Mouse (Mus musculus): ENCODE measurements around the gene Dusp2. TPM values are rescaled to one million over a fixed set of nuclear protein-coding genes. Genes with fewer than 3 reads are reported as not detected.

Dusp2 gene
- polyA plus RNA-seq, 1 experiment from 2014 or later: 14.9 TPM

DNA sequence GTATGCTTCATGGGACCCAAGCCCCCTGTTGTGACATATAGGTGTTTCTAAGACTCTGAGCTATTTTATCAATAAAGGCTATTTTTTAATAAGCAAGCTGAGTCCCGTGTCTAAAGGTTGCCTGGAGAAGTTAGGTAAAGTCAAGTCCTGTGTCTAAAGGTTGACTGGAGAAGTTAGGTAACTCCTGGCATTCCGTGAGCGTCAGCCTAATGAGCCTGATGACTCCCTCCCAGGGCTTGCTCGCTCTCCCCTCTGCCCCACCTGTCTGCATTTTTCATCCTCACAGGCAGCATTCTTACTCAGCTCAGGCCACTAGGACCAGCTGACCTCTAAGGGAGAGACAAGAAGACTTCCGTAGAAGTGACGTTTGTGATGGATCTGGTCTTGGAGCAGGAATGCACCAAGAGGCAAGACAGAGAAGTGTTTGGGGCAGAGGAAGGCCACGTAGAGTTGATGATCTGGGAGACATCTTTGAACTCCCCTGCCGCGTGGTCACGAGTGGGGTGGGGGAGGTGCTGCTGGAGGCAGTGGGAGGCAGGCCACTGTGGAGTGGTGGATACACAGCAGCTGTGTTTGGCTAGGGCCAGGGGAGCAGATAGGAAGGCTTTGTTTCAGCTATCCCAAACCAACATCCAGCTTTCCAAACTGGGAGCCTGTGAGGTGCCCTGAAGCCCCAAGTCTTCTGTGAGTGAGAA is 31.3 kb downstream of the Dusp2 start:
- 75% methylated on average over 10 of the region's 10 CpGs for WGBS
- peaks cover 36% of the 10 kb centered on the region for H3K27me3 ChIP-seq (ENCODE audit: control insufficient read depth, insufficient read depth, low read length)
- no peak overlapping the region for H3K27ac ChIP-seq (ENCODE audit: low read depth, low read length)
- H3K36me3 ChIP-seq (ENCODE audit: control insufficient read depth, insufficient read depth, low read length): no peaks in the 10 kb centered on the region
- no peak overlapping the region for H3K4me2 ChIP-seq (ENCODE audit: low read depth, low read length)
- no peaks in the 10 kb centered on the region for H3K9me3 ChIP-seq (ENCODE audit: control insufficient read depth, low read length)
- no peak overlapping the region for H3K9ac ChIP-seq (replicated peaks; ENCODE audit: low read depth, low read length)
- ATAC-seq (ENCODE audit: low read depth): no peak
- peaks cover 11% of the 10 kb centered on the region; the same call in 1 of the 2 replicates for H3K4me1 ChIP-seq (ENCODE audit: control insufficient read depth, insufficient read depth, low read length)
- no peak overlapping the region for H3K4me3 ChIP-seq (ENCODE audit: low read depth, low read length)

DNA sequence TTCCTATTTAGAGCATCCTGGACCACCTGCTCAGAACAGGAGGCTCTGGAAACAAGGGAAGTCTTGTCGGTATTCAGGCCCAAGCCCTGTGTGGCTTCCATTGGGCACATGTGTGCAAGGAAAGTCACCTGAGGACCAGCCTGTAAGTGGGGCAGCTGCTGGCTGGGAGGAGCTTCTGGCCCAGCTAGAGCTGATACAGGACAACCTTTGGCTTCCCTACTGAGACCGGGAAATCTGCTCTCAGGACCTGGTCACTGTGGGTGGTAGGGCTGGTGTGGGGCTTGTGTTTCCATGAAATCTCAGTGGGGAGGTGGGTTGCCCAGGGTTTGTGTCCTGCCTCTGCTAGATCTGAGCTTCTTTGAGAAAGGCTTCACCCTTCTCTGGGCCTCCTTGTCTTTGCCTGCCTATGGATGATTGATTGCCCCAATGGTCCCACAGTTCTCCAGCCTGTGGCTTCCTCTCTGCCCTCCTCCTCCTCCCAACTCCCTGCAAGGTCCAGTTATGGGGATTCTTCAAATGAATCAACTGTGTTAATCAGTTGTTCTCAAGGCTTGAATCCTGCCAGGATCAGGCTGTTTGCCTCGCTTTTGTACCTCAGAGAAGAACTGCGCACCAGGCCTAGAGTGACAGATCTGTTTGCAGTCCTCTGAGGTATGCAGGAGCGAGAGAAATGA is 33.9 kb downstream of the Dusp2 start:
- peaks cover 14% of the 10 kb centered on the region for H3K27me3 ChIP-seq (ENCODE audit: control insufficient read depth, insufficient read depth, low read length)
- H3K4me2 ChIP-seq (ENCODE audit: low read depth, low read length): no peak overlapping the region
- no peak overlapping the region for H3K4me3 ChIP-seq (ENCODE audit: low read depth, low read length)
- H3K36me3 ChIP-seq (ENCODE audit: control insufficient read depth, insufficient read depth, low read length): no peaks in the 10 kb centered on the region
- H3K9me3 ChIP-seq (ENCODE audit: control insufficient read depth, low read length): no peaks in the 10 kb centered on the region
- 78% methylated on average over 5 of the region's 5 CpGs for WGBS
- no peak overlapping the region for H3K27ac ChIP-seq (ENCODE audit: low read depth, low read length)
- no peak for ATAC-seq (ENCODE audit: low read depth)
- no peak overlapping the region for H3K9ac ChIP-seq (replicated peaks; ENCODE audit: low read depth, low read length)
- H3K4me1 ChIP-seq (ENCODE audit: control insufficient read depth, insufficient read depth, low read length): no peaks in the 10 kb centered on the region

DNA sequence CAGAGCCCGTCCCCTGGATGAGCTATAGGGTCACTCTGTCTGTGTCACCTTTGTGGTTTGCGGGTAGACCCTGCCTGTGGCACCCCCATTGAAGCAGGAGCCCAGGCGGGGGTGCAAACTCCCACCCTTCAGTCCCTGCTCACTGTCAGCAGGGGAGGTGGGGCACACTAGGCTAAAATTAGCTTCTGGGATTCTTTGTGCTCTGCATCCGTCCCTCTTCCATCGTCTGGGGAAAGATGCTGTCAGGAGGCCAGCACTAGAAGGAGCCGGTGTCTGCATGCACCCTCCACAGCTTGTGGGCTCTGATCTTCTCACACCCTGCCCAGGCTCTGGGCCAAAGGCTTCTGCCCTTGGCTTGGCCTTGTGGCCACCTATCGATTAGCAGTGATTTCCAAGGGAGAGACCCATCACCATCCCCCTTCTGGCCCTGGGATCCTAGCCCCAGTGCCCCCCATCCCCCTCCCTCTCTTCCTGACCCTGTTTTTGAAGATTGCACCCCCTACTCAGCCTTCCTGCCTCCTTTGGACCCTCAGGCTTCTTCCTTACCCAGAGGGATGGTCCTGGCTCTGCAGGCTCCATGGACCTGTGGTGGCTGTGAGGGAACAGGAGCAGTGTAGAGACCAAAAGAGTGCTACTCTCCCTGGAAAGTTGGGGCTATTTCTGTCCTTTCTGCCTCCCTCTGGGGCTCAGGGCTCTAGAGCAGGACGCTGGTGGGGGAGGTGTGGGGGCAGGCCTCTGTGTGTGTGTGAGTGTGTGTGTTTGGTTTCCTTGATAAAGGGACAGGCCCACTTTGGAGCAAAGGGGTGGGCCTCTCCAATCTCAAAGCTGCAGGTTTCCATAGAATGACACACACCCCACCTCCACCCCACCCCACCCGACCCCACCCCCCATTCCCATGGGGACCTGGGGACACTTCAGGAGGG is 34.9 kb downstream of the Dusp2 start:
- no peaks in the 10 kb centered on the region for H3K9me3 ChIP-seq (ENCODE audit: control insufficient read depth, low read length)
- no peak for ATAC-seq (ENCODE audit: low read depth)
- H3K4me3 ChIP-seq (ENCODE audit: low read depth, low read length): no peak overlapping the region
- H3K4me1 ChIP-seq (ENCODE audit: control insufficient read depth, insufficient read depth, low read length): no peaks in the 10 kb centered on the region
- no peak overlapping the region for H3K4me2 ChIP-seq (ENCODE audit: low read depth, low read length)
- no peak overlapping the region for H3K27ac ChIP-seq (ENCODE audit: low read depth, low read length)
- H3K9ac ChIP-seq (replicated peaks; ENCODE audit: low read depth, low read length): no peak overlapping the region
- H3K36me3 ChIP-seq (ENCODE audit: control insufficient read depth, insufficient read depth, low read length): no peaks in the 10 kb centered on the region
- WGBS: 62% methylated on average over 9 of the region's 9 CpGs
- H3K27me3 ChIP-seq (ENCODE audit: control insufficient read depth, insufficient read depth, low read length): peaks cover 6% of the 10 kb centered on the region; the same call in 1 of the 2 replicates

DNA sequence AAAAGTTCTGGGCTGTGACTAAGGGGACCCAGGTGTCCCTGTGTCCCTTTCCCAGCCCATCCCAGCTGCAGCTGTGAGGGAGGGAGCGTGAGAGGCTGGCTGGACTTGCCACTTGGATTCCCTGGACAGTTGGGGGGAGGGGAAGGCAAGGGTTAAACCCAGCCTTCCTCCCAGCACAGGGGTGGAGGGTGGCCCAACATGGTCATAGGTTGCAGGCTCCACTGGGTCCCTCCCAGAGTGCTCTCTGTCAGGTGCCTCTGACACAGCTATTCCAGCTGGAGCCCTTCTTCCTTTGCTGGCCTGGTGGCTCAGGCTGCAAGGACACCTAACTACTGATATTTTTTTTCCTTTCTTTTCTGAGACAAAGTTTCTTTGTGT is 35.5 kb downstream of the Dusp2 start:
- H3K27ac ChIP-seq (ENCODE audit: low read depth, low read length): no peak overlapping the region
- H3K36me3 ChIP-seq (ENCODE audit: control insufficient read depth, insufficient read depth, low read length): no peaks in the 10 kb centered on the region
- 0 out of 2 replicates have a peak, but pooled peaks cover 1% of the 10 kb centered on the region for H3K27me3 ChIP-seq (ENCODE audit: control insufficient read depth, insufficient read depth, low read length)
- no peak overlapping the region for H3K9ac ChIP-seq (replicated peaks; ENCODE audit: low read depth, low read length)
- H3K4me2 ChIP-seq (ENCODE audit: low read depth, low read length): no peak overlapping the region
- ATAC-seq (ENCODE audit: low read depth): no peak
- H3K4me1 ChIP-seq (ENCODE audit: control insufficient read depth, insufficient read depth, low read length): no peaks in the 10 kb centered on the region
- H3K4me3 ChIP-seq (ENCODE audit: low read depth, low read length): no peak overlapping the region
- WGBS: 50% methylated on average over 1 of the region's 1 CpGs
- H3K9me3 ChIP-seq (ENCODE audit: control insufficient read depth, low read length): no peaks in the 10 kb centered on the region

DNA sequence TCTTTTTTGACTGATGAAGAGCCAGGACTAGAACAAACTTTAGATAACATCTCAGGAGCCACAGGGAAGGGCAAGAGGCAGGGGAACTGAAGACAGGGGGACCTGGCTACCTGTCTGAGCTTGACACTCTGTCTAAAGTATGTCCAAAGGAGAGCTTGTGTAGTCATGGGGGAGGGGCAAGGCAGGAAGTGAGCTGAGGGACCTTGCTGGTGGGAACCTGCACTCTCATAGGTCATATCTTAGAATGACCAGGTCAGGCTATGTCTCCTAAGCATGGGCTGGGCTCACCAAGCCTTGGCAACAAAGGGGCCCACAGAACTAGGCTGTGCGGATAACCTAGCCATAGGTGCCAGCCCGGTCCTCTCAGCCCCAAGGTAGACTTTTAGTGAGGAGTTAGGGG is 36.1 kb downstream of the Dusp2 start:
- H3K27ac ChIP-seq (ENCODE audit: low read depth, low read length): no peak overlapping the region
- no peak overlapping the region for H3K9ac ChIP-seq (replicated peaks; ENCODE audit: low read depth, low read length)
- WGBS: 87% methylated on average over 2 of the region's 2 CpGs
- H3K27me3 ChIP-seq (ENCODE audit: control insufficient read depth, insufficient read depth, low read length): no peaks in the 10 kb centered on the region
- H3K4me3 ChIP-seq (ENCODE audit: low read depth, low read length): no peak overlapping the region
- no peaks in the 10 kb centered on the region for H3K36me3 ChIP-seq (ENCODE audit: control insufficient read depth, insufficient read depth, low read length)
- H3K9me3 ChIP-seq (ENCODE audit: control insufficient read depth, low read length): no peaks in the 10 kb centered on the region
- H3K4me2 ChIP-seq (ENCODE audit: low read depth, low read length): no peak overlapping the region
- no peaks in the 10 kb centered on the region for H3K4me1 ChIP-seq (ENCODE audit: control insufficient read depth, insufficient read depth, low read length)
- ATAC-seq (ENCODE audit: low read depth): no peak

DNA sequence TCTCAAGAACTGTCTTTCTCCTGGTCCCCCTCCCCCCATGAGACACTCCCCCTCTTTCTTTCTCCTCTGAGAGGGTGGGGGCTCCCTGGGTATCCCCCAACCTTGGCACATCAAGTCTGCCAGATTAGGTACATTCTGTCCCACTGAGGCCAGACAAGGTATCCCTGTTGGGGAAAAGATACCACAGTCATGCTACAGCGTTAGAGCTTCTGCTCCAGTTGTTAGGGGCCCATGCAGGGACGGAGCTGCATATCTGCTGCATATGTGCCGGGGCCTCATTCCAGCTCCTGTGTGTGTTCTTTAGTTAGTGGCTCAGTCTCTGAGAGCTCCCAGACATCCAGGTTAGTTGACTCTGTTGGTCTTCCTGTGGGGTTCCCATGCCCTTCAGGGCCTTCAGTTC is 38.2 kb downstream of the Dusp2 start:
- no peak overlapping the region for H3K27ac ChIP-seq (ENCODE audit: low read depth, low read length)
- no peak overlapping the region for H3K4me2 ChIP-seq (ENCODE audit: low read depth, low read length)
- H3K36me3 ChIP-seq (ENCODE audit: control insufficient read depth, insufficient read depth, low read length): no peaks in the 10 kb centered on the region
- no peaks in the 10 kb centered on the region for H3K27me3 ChIP-seq (ENCODE audit: control insufficient read depth, insufficient read depth, low read length)
- no peaks in the 10 kb centered on the region for H3K4me1 ChIP-seq (ENCODE audit: control insufficient read depth, insufficient read depth, low read length)
- H3K4me3 ChIP-seq (ENCODE audit: low read depth, low read length): no peak overlapping the region
- ATAC-seq (ENCODE audit: low read depth): no peak
- H3K9me3 ChIP-seq (ENCODE audit: control insufficient read depth, low read length): no peaks in the 10 kb centered on the region
- WGBS: 87% methylated on average over 3 of the region's 3 CpGs
- no peak overlapping the region for H3K9ac ChIP-seq (replicated peaks; ENCODE audit: low read depth, low read length)

DNA sequence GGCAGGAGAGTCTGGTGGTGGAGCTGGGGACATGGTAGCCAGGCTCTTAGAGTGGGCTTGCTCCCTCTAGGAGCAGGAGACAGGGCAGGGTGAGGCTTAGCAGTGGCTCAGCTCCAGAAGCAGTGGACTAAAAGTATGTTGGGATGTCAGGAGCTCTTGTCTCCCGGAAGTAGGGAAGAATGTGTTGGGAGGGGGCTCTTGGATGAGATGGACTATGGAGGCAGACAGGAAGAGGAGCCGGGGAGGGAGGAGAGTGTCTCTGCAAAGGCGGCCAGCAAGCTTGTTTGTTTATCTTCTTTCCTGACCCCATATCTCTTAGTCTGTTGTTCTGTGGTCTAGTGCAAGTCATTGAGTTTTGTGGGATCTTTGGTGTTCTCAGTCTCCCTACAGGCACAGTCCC is 39.1 kb downstream of the Dusp2 start:
- Histone ChIP-seq H3K4me2 (ENCODE audit: low read depth, low read length) (no peak overlapping the region), H3K27me3 (ENCODE audit: control insufficient read depth, insufficient read depth, low read length) (no peaks in the 10 kb centered on the region)

DNA sequence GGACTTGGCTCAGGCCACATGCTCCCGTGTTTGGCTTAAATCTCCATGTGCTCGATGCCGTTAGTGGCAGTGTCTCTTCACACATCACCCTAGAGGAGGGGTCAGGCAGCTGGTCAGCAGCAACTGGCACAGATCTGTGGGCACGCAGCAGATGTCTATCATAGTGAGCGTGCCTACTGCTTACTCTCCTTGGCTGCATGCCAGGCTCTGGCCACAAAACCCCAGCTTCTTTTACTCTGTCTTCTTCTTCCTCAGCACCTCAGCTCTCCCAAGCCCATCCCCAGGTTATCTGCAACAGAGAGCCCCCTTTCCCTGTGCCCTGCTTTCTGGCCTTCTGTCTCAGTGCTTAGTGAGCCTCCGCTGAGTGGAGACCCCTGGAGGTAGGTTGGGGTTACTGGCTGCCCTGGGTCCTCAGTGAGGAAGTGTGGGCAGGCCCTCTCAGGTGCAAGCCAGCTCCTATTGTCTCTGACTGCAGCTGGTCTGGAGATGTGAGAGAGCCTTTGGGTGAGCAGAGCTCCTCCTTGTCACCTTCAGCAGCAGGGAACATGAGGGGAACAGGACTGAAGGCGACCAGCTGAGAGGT is 39.9 kb downstream of the Dusp2 start:
- Histone ChIP-seq H3K27me3 (ENCODE audit: control insufficient read depth, insufficient read depth, low read length) (no peaks in the 10 kb centered on the region), H3K4me1 (ENCODE audit: control insufficient read depth, insufficient read depth, low read length) (no peaks in the 10 kb centered on the region), H3K36me3 (ENCODE audit: control insufficient read depth, insufficient read depth, low read length) (no peaks in the 10 kb centered on the region), H3K4me2 (ENCODE audit: low read depth, low read length) (no peak overlapping the region), H3K27ac (ENCODE audit: low read depth, low read length) (no peak overlapping the region), H3K4me3 (ENCODE audit: low read depth, low read length) (no peak overlapping the region), H3K9me3 (ENCODE audit: control insufficient read depth, low read length) (no peaks in the 10 kb centered on the region), H3K9ac (replicated peaks; ENCODE audit: low read depth, low read length) (no peak overlapping the region)
- 50% methylated on average over 7 of the region's 7 CpGs for WGBS
- ATAC-seq (ENCODE audit: low read depth): no peak

More for the DNA sequence above, 39.1 kb downstream of the Dusp2 start:
- H3K4me1 ChIP-seq (ENCODE audit: control insufficient read depth, insufficient read depth, low read length): no peaks in the 10 kb centered on the region
- no peaks in the 10 kb centered on the region for H3K9me3 ChIP-seq (ENCODE audit: control insufficient read depth, low read length)
- no peaks in the 10 kb centered on the region for H3K36me3 ChIP-seq (ENCODE audit: control insufficient read depth, insufficient read depth, low read length)
- H3K9ac ChIP-seq (replicated peaks; ENCODE audit: low read depth, low read length): no peak overlapping the region
- no peak overlapping the region for H3K4me3 ChIP-seq (ENCODE audit: low read depth, low read length)
- 63% methylated on average over 3 of the region's 3 CpGs for WGBS
- no peak for ATAC-seq (ENCODE audit: low read depth)
- no peak overlapping the region for H3K27ac ChIP-seq (ENCODE audit: low read depth, low read length)

All from neural tube, embryonic 14.5 days (tissue).